Mouse (Mus musculus): ENCODE results near the gene Sypl. TPM values are rescaled to one million over a fixed set of nuclear protein-coding genes. Genes with fewer than 3 reads are reported as not detected.

Gene Sypl
- polyA plus RNA-seq, 1 experiment = 79.7 TPM

- H3K9me3 ChIP-seq (replicated peaks; ENCODE audit: control insufficient read depth, insufficient read depth, low read length, poor library complexity, severe bottlenecking) = no peaks in the 10 kb centered on the region
- H3K36me3 ChIP-seq (ENCODE audit: control insufficient read depth, insufficient read depth, low read length, poor library complexity, severe bottlenecking) = no peaks in the 10 kb centered on the region
- TF ChIP-seq CTCF (IDR thresholded peaks at IDR 0.05; ENCODE audit: low read depth, low read length) (no peak), POLR2A (IDR thresholded peaks at IDR 0.05; ENCODE audit: insufficient read depth, low read length) (no peak), EP300 (IDR thresholded peaks at IDR 0.05; ENCODE audit: insufficient read depth, low read depth, low read length) (no peak)
- H3K4me3 ChIP-seq (ENCODE audit: low read depth, low read length) = no peak overlapping the region
- H3K27ac ChIP-seq (ENCODE audit: insufficient read depth, low read length) = no peak overlapping the region
- H3K9ac ChIP-seq (ENCODE audit: low read depth, poor library complexity, severe bottlenecking) = no peak overlapping the region
- no peaks in the 10 kb centered on the region for H3K4me1 ChIP-seq (ENCODE audit: control insufficient read depth, insufficient read depth, low read length)
- H3K27me3 ChIP-seq (ENCODE audit: control insufficient read depth, insufficient read depth, low read length, poor library complexity, severe bottlenecking) = no peaks in the 10 kb centered on the region
These were observed 55.7 kb downstream of the Sypl start for GRCm38 (mm10) chr12:33009206-33009966.

- H3K4me1 ChIP-seq (ENCODE audit: control insufficient read depth, insufficient read depth, low read length) = no peaks in the 10 kb centered on the region
These were observed 56.3 kb downstream of the Sypl start for GRCm38 (mm10) chr12:33010026-33010425.

GRCm38 (mm10) chr12:33014050-33014796 is 60.5 kb downstream of the Sypl start:
- no peaks in the 10 kb centered on the region for H3K36me3 ChIP-seq (ENCODE audit: control insufficient read depth, insufficient read depth, low read length, poor library complexity, severe bottlenecking)
- no peak overlapping the region for H3K27ac ChIP-seq (ENCODE audit: insufficient read depth, low read length)
- H3K9ac ChIP-seq (ENCODE audit: low read depth, poor library complexity, severe bottlenecking) = no peak overlapping the region
- TF ChIP-seq CTCF (IDR thresholded peaks at IDR 0.05; ENCODE audit: low read depth, low read length) (no peak), EP300 (IDR thresholded peaks at IDR 0.05; ENCODE audit: insufficient read depth, low read depth, low read length) (no peak), POLR2A (IDR thresholded peaks at IDR 0.05; ENCODE audit: insufficient read depth, low read length) (no peak)
- H3K27me3 ChIP-seq (ENCODE audit: control insufficient read depth, insufficient read depth, low read length, poor library complexity, severe bottlenecking) = no peaks in the 10 kb centered on the region
- no peaks in the 10 kb centered on the region for H3K9me3 ChIP-seq (replicated peaks; ENCODE audit: control insufficient read depth, insufficient read depth, low read length, poor library complexity, severe bottlenecking)
- no peak overlapping the region for H3K4me3 ChIP-seq (ENCODE audit: low read depth, low read length)
- no peaks in the 10 kb centered on the region for H3K4me1 ChIP-seq (ENCODE audit: control insufficient read depth, insufficient read depth, low read length)

More at GRCm38 (mm10) chr12:33010026-33010425, 56.3 kb downstream of the Sypl start:
- no peak overlapping the region for H3K4me3 ChIP-seq (ENCODE audit: low read depth, low read length)
- no peaks in the 10 kb centered on the region for H3K36me3 ChIP-seq (ENCODE audit: control insufficient read depth, insufficient read depth, low read length, poor library complexity, severe bottlenecking)
- H3K27ac ChIP-seq (ENCODE audit: insufficient read depth, low read length) = no peak overlapping the region
- no peaks in the 10 kb centered on the region for H3K9me3 ChIP-seq (replicated peaks; ENCODE audit: control insufficient read depth, insufficient read depth, low read length, poor library complexity, severe bottlenecking)
- no peaks in the 10 kb centered on the region for H3K27me3 ChIP-seq (ENCODE audit: control insufficient read depth, insufficient read depth, low read length, poor library complexity, severe bottlenecking)
- H3K9ac ChIP-seq (ENCODE audit: low read depth, poor library complexity, severe bottlenecking) = no peak overlapping the region
- TF ChIP-seq EP300 (IDR thresholded peaks at IDR 0.05; ENCODE audit: insufficient read depth, low read depth, low read length) (no peak), CTCF (IDR thresholded peaks at IDR 0.05; ENCODE audit: low read depth, low read length) (peak; percentile 68)

- no peak overlapping the region for H3K9ac ChIP-seq (ENCODE audit: low read depth, poor library complexity, severe bottlenecking)
- no peaks in the 10 kb centered on the region for H3K36me3 ChIP-seq (ENCODE audit: control insufficient read depth, insufficient read depth, low read length, poor library complexity, severe bottlenecking)
- no peak overlapping the region for H3K4me3 ChIP-seq (ENCODE audit: low read depth, low read length)
- H3K4me1 ChIP-seq (ENCODE audit: control insufficient read depth, insufficient read depth, low read length) = no peaks in the 10 kb centered on the region
- no peaks in the 10 kb centered on the region for H3K27me3 ChIP-seq (ENCODE audit: control insufficient read depth, insufficient read depth, low read length, poor library complexity, severe bottlenecking)
- H3K27ac ChIP-seq (ENCODE audit: insufficient read depth, low read length) = no peak overlapping the region
- H3K9me3 ChIP-seq (replicated peaks; ENCODE audit: control insufficient read depth, insufficient read depth, low read length, poor library complexity, severe bottlenecking) = no peaks in the 10 kb centered on the region
- TF ChIP-seq CTCF (IDR thresholded peaks at IDR 0.05; ENCODE audit: low read depth, low read length) (no peak), POLR2A (IDR thresholded peaks at IDR 0.05; ENCODE audit: insufficient read depth, low read length) (no peak), EP300 (IDR thresholded peaks at IDR 0.05; ENCODE audit: insufficient read depth, low read depth, low read length) (no peak)
These were observed 61.4 kb downstream of the Sypl start for GRCm38 (mm10) chr12:33015103-33015502.

GRCm38 (mm10) chr12:33016824-33017705 is 63.4 kb downstream of the Sypl start:
- no peak overlapping the region for H3K27ac ChIP-seq (ENCODE audit: insufficient read depth, low read length)
- H3K9me3 ChIP-seq (replicated peaks; ENCODE audit: control insufficient read depth, insufficient read depth, low read length, poor library complexity, severe bottlenecking) = no peaks in the 10 kb centered on the region
- no peak overlapping the region for H3K9ac ChIP-seq (ENCODE audit: low read depth, poor library complexity, severe bottlenecking)
- H3K4me1 ChIP-seq (ENCODE audit: control insufficient read depth, insufficient read depth, low read length) = no peaks in the 10 kb centered on the region
- TF ChIP-seq POLR2A (IDR thresholded peaks at IDR 0.05; ENCODE audit: insufficient read depth, low read length) = no peak
- no peak for TF ChIP-seq CTCF (IDR thresholded peaks at IDR 0.05; ENCODE audit: low read depth, low read length)
- no peak for TF ChIP-seq EP300 (IDR thresholded peaks at IDR 0.05; ENCODE audit: insufficient read depth, low read depth, low read length)
- no peak overlapping the region for H3K4me3 ChIP-seq (ENCODE audit: low read depth, low read length)
- no peaks in the 10 kb centered on the region for H3K36me3 ChIP-seq (ENCODE audit: control insufficient read depth, insufficient read depth, low read length, poor library complexity, severe bottlenecking)
- H3K27me3 ChIP-seq (ENCODE audit: control insufficient read depth, insufficient read depth, low read length, poor library complexity, severe bottlenecking) = no peaks in the 10 kb centered on the region

All from ES-Bruce4 (cell line).